Mouse (Mus musculus): ENCODE measurements around the gene Clint1. TPM values are rescaled to one million over a fixed set of nuclear protein-coding genes. Genes with fewer than 3 reads are reported as not detected.
A peak's percentile ranks its signal among the peaks of the same experiment; 100 is the strongest.

Gene Clint1
- 67.9 and 72.7 TPM in 2 replicates for polyA plus RNA-seq (2014; fragmentation: Nextera tagmentation; extraction: Ambion mirVana)

DNA sequence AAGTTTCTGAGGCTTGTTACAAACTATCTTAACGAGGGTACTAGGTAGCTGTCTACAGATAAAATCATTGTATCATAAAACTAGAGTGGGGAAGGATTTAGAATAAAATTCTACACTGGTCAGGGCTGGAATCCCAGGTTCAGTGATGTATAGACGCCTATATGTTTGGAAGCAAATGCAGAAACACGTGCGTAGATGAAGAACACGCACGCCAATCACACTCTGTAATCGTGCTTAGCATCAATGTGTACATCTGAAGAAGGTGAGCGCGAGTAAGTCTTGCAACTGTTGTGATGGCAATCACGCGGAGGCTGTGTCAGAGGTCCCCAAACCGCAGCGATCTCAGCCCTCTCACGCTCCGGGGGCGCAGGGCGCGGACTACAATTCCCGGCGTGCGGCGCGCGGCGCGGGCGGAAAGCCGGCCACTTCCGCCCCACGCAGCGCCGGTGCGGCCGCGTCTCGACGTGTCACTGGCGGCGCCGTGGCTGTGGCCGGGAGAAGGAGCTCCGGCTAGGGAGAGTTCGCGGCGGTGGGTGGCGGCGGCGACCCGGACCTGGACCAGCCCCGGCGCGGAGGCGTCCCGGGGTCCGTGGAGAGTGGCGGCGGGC, at the start of gene Clint1:
TSS of gene Clint1 (plus strand) at position 536 of the 608 bp plus-strand sequence.
- no peaks in the 10 kb centered on the region for H3K9me3 ChIP-seq (ENCODE audit: low read depth, low read length)

DNA sequence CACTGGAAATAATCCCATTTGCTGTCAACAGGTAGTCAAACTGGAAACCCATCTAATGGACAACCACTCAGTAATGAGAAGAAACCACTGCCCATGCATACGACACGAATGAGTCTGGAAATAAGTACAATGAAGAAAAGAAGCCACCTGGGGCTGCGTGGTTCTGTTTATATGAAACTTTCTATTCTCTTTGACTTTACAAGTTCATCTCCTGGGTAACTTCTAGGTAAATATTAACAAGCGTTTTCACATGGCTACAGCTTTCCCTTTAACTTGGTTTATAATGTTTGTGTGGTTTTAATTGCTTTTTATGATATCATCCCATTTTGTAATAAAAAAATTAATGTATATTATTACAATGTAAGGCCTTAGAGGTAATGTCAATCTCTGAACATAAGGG, 47.8 kb upstream of the Clint1 start:
- H3K4me3 ChIP-seq (ENCODE audit: low read depth, low read length), result no peak overlapping the region
- no peaks in the 10 kb centered on the region for H3K36me3 ChIP-seq (ENCODE audit: insufficient read depth)
- no peak overlapping the region for H3K27ac ChIP-seq (ENCODE audit: low read depth)
- H3K9ac ChIP-seq, result no peak overlapping the region
- H3K27me3 ChIP-seq (ENCODE audit: insufficient read depth, low read length), result no peaks in the 10 kb centered on the region
- ATAC-seq (ENCODE audit: insufficient read depth) (no peak), DNase-seq (no peak)
- no peaks in the 10 kb centered on the region for H3K9me3 ChIP-seq (ENCODE audit: low read depth, low read length)
- H3K4me1 ChIP-seq (ENCODE audit: insufficient read depth), result 0 out of 2 replicates have a peak, but pooled peaks cover 3% of the 10 kb centered on the region
- H3K4me2 ChIP-seq, result no peak overlapping the region
- WGBS, result 73% methylated on average over 4 of the region's 4 CpGs
- TF ChIP-seq CTCF (IDR thresholded peaks at IDR 0.05; ENCODE audit: low read depth), result no peak

More for the DNA sequence above, at the start of gene Clint1:
- DNase-seq (peak; percentile 91), ATAC-seq (ENCODE audit: insufficient read depth) (peak; percentile 95)
- TF ChIP-seq CTCF (IDR thresholded peaks at IDR 0.05; ENCODE audit: low read depth), result no peak
- under 1% methylated on average over 57 of the region's 57 CpGs for WGBS
- Histone ChIP-seq H3K27ac (ENCODE audit: low read depth) (peak within 1 kb of the TSS; percentile 86), H3K4me1 (ENCODE audit: insufficient read depth) (peaks cover 3% of the 10 kb centered on the region; the same call in 1 of the 2 replicates), H3K9ac (peak within 1 kb of the TSS; percentile 96), H3K4me3 (ENCODE audit: low read depth, low read length) (peak within 1 kb of the TSS; percentile 96), H3K4me2 (peak within 1 kb of the TSS; percentile 59), H3K36me3 (ENCODE audit: insufficient read depth) (peaks cover 11% of the 10 kb centered on the region; the same call in 1 of the 2 replicates), H3K27me3 (ENCODE audit: insufficient read depth, low read length) (no peaks in the 10 kb centered on the region)

- Histone ChIP-seq H3K27me3 (ENCODE audit: insufficient read depth, low read length) (no peaks in the 10 kb centered on the region), H3K4me2 (no peak overlapping the region), H3K36me3 (ENCODE audit: insufficient read depth) (no peaks in the 10 kb centered on the region), H3K9me3 (ENCODE audit: low read depth, low read length) (no peaks in the 10 kb centered on the region), H3K4me3 (ENCODE audit: low read depth, low read length) (no peak overlapping the region), H3K27ac (ENCODE audit: low read depth) (no peak overlapping the region), H3K4me1 (ENCODE audit: insufficient read depth) (no peaks in the 10 kb centered on the region), H3K9ac (no peak overlapping the region)
- peak; percentile 75 for ATAC-seq (ENCODE audit: insufficient read depth)
- no peak for TF ChIP-seq CTCF (IDR thresholded peaks at IDR 0.05; ENCODE audit: low read depth)
- no peak for DNase-seq
- 41% methylated on average over 6 of the region's 6 CpGs for WGBS
These were observed 46.5 kb upstream of the Clint1 start for GRCm38 (mm10) chr11:45805312-45805772.

- Histone ChIP-seq H3K36me3 (ENCODE audit: insufficient read depth) (no peaks in the 10 kb centered on the region), H3K4me2 (no peak overlapping the region), H3K9ac (no peak overlapping the region), H3K9me3 (ENCODE audit: low read depth, low read length) (no peaks in the 10 kb centered on the region), H3K4me3 (ENCODE audit: low read depth, low read length) (no peak overlapping the region), H3K27ac (ENCODE audit: low read depth) (no peak overlapping the region), H3K27me3 (ENCODE audit: insufficient read depth, low read length) (no peaks in the 10 kb centered on the region), H3K4me1 (ENCODE audit: insufficient read depth) (no peaks in the 10 kb centered on the region)
- DNase-seq, result no peak
- no peak for ATAC-seq (ENCODE audit: insufficient read depth)
- no peak for TF ChIP-seq CTCF (IDR thresholded peaks at IDR 0.05; ENCODE audit: low read depth)
- 64% methylated on average over 2 of the region's 2 CpGs for WGBS
These were observed 46.0 kb upstream of the Clint1 start for GRCm38 (mm10) chr11:45805810-45806209.

GRCm38 (mm10) chr11:45806264-45806663, 45.6 kb upstream of the Clint1 start:
- H3K4me3 ChIP-seq (ENCODE audit: low read depth, low read length), result no peak overlapping the region
- DNase-seq (no peak), ATAC-seq (ENCODE audit: insufficient read depth) (no peak)
- no peaks in the 10 kb centered on the region for H3K36me3 ChIP-seq (ENCODE audit: insufficient read depth)
- H3K4me2 ChIP-seq, result no peak overlapping the region
- no peak for TF ChIP-seq CTCF (IDR thresholded peaks at IDR 0.05; ENCODE audit: low read depth)
- WGBS, result 54% methylated on average over 2 of the region's 2 CpGs
- no peak overlapping the region for H3K9ac ChIP-seq
- no peaks in the 10 kb centered on the region for H3K4me1 ChIP-seq (ENCODE audit: insufficient read depth)
- no peak overlapping the region for H3K27ac ChIP-seq (ENCODE audit: low read depth)
- no peaks in the 10 kb centered on the region for H3K27me3 ChIP-seq (ENCODE audit: insufficient read depth, low read length)
- H3K9me3 ChIP-seq (ENCODE audit: low read depth, low read length), result no peaks in the 10 kb centered on the region

- H3K9me3 ChIP-seq (ENCODE audit: low read depth, low read length), result no peaks in the 10 kb centered on the region
- no peaks in the 10 kb centered on the region for H3K36me3 ChIP-seq (ENCODE audit: insufficient read depth)
- no peak for ATAC-seq (ENCODE audit: insufficient read depth)
- H3K27me3 ChIP-seq (ENCODE audit: insufficient read depth, low read length), result no peaks in the 10 kb centered on the region
- H3K4me1 ChIP-seq (ENCODE audit: insufficient read depth), result no peaks in the 10 kb centered on the region
- no peak overlapping the region for H3K4me3 ChIP-seq (ENCODE audit: low read depth, low read length)
- TF ChIP-seq CTCF (IDR thresholded peaks at IDR 0.05; ENCODE audit: low read depth), result no peak
- H3K4me2 ChIP-seq, result no peak overlapping the region
- no peak overlapping the region for H3K27ac ChIP-seq (ENCODE audit: low read depth)
- 86% methylated on average over 3 of the region's 3 CpGs for WGBS
- DNase-seq, result no peak
- no peak overlapping the region for H3K9ac ChIP-seq
These were observed 45.0 kb upstream of the Clint1 start for GRCm38 (mm10) chr11:45806809-45807208.

GRCm38 (mm10) chr11:45807820-45808219, 44.0 kb upstream of the Clint1 start:
- no peak overlapping the region for H3K4me3 ChIP-seq (ENCODE audit: low read depth, low read length)
- WGBS, result 70% methylated on average over 12 of the region's 12 CpGs
- no peaks in the 10 kb centered on the region for H3K9me3 ChIP-seq (ENCODE audit: low read depth, low read length)
- H3K27ac ChIP-seq (ENCODE audit: low read depth), result no peak overlapping the region
- no peak for TF ChIP-seq CTCF (IDR thresholded peaks at IDR 0.05; ENCODE audit: low read depth)
- H3K36me3 ChIP-seq (ENCODE audit: insufficient read depth), result no peaks in the 10 kb centered on the region
- no peaks in the 10 kb centered on the region for H3K27me3 ChIP-seq (ENCODE audit: insufficient read depth, low read length)
- H3K4me2 ChIP-seq, result no peak overlapping the region
- DNase-seq (no peak), ATAC-seq (ENCODE audit: insufficient read depth) (no peak)
- no peaks in the 10 kb centered on the region for H3K4me1 ChIP-seq (ENCODE audit: insufficient read depth)
- no peak overlapping the region for H3K9ac ChIP-seq

All from lung, embryonic 14.5 days (tissue).